Mouse (Mus musculus): Measurements from ENCODE around the gene Tjap1. TPM values are rescaled to one million over a fixed set of nuclear protein-coding genes. Genes with fewer than 3 reads are reported as not detected.

The Tjap1 gene
- total and polyA plus RNA-seq, 3 experiments, result 12.9 to 41.2 TPM; not detected in 1

GRCm38 (mm10) chr17:46278011-46278765 lies 4.6 kb downstream of the Tjap1 start:
- Histone ChIP-seq H3K9ac (ENCODE audit: control insufficient read depth, low read depth, low read length, poor library complexity, severe bottlenecking) (no peak overlapping the region), H3K79me2 (ENCODE audit: control insufficient read depth, insufficient read depth, low read length, poor library complexity) (peaks cover 23% of the 10 kb centered on the region), H3K27me3 (ENCODE audit: control insufficient read depth in 1 of 2, insufficient read depth in 2 of 2, low read length in 2 of 2) (no peaks in the 10 kb centered on the region), H3K9me3 (replicated peaks; ENCODE audit: insufficient read depth, low read length) (no peaks in the 10 kb centered on the region), H3K4me1 (ENCODE audit: control insufficient read depth in 1 of 2, insufficient read depth in 2 of 2, low read length in 2 of 2) (peaks cover 0 to 10% of the 10 kb centered on the region in 2 experiments; a peak in 3 of 4 replicates), H3K4me3 (ENCODE audit: control insufficient read depth in 1 of 2, insufficient read depth in 1 of 2, low read depth in 2 of 2, low read length in 2 of 2) (no peak overlapping the region), H3K36me3 (ENCODE audit: control insufficient read depth in 1 of 2, insufficient read depth in 2 of 2, low read length in 2 of 2) (peaks cover 4 to 9% of the 10 kb centered on the region in 2 experiments), H3K27ac (ENCODE audit: control insufficient read depth, low read depth, low read length) (no peak overlapping the region)
- no peak for TF ChIP-seq ZKSCAN1 (IDR thresholded peaks at IDR 0.05; ENCODE audit: low read depth, low read length)
- TF ChIP-seq MXI1 (IDR thresholded peaks at IDR 0.05; ENCODE audit: low read depth, low read length), result no peak
- TF ChIP-seq JUND (IDR thresholded peaks at IDR 0.05; ENCODE audit: low read depth, low read length), result no peak
- TF ChIP-seq USF1 (IDR thresholded peaks at IDR 0.05; ENCODE audit: low read depth, low read length), result no peak
- TF ChIP-seq ELF1 (IDR thresholded peaks at IDR 0.05; ENCODE audit: low read depth, low read length), result no peak
- no peak for TF ChIP-seq CTCF (IDR thresholded peaks at IDR 0.05 in 2 of 3, conservative IDR thresholded peaks at IDR 0.05 in 1 of 3; ENCODE audit: control insufficient read depth in 1 of 3, insufficient read depth in 1 of 3, low read depth in 2 of 3, low read length in 3 of 3, poor library complexity in 1 of 3, severe bottlenecking in 1 of 3)
- TF ChIP-seq MAX (IDR thresholded peaks at IDR 0.05; ENCODE audit: low read length), result no peak
- TF ChIP-seq CHD1 (IDR thresholded peaks at IDR 0.05; ENCODE audit: low read depth, low read length), result no peak
- TF ChIP-seq POLR2AphosphoS5 (IDR thresholded peaks at IDR 0.05; ENCODE audit: borderline replicate concordance, low read depth, low read length), result no peak
- no peak for TF ChIP-seq SMC3 (IDR thresholded peaks at IDR 0.05; ENCODE audit: low read depth, low read length)
- no peak for TF ChIP-seq TAL1 (IDR thresholded peaks at IDR 0.05; ENCODE audit: low read length)
- TF ChIP-seq POLR2A (IDR thresholded peaks at IDR 0.05; ENCODE audit: control insufficient read depth in 1 of 2, insufficient read depth in 1 of 2, low read depth in 1 of 2, low read length in 2 of 2, poor library complexity in 1 of 2), result no peak
- TF ChIP-seq MEF2A (IDR thresholded peaks at IDR 0.05; ENCODE audit: extremely low read depth, insufficient replicate concordance, low read depth, low read length, poor library complexity, severe bottlenecking), result no peak
- TF ChIP-seq SIN3A (IDR thresholded peaks at IDR 0.05; ENCODE audit: low read length), result no peak
- no peak for TF ChIP-seq MYC (IDR thresholded peaks at IDR 0.05; ENCODE audit: low read depth, low read length)
- TF ChIP-seq MAZ (IDR thresholded peaks at IDR 0.05; ENCODE audit: low read depth, low read length), result no peak
- DNase-seq (ENCODE audit: low read depth, low spot score), result no peak

GRCm38 (mm10) chr17:46277586-46277985 lies 5.2 kb downstream of the Tjap1 start:
- no peak overlapping the region for H3K4me3 ChIP-seq (ENCODE audit: control insufficient read depth in 1 of 2, insufficient read depth in 1 of 2, low read depth in 2 of 2, low read length in 2 of 2)
- H3K9ac ChIP-seq (ENCODE audit: control insufficient read depth, low read depth, low read length, poor library complexity, severe bottlenecking), result no peak overlapping the region
- no peak for TF ChIP-seq TBP (IDR thresholded peaks at IDR 0.05; ENCODE audit: low read depth, low read length)
- no peak for TF ChIP-seq MYC (IDR thresholded peaks at IDR 0.05; ENCODE audit: low read depth, low read length)
- TF ChIP-seq MEF2A (IDR thresholded peaks at IDR 0.05; ENCODE audit: extremely low read depth, insufficient replicate concordance, low read depth, low read length, poor library complexity, severe bottlenecking), result no peak
- no peak for TF ChIP-seq CTCF (IDR thresholded peaks at IDR 0.05 in 2 of 3, conservative IDR thresholded peaks at IDR 0.05 in 1 of 3; ENCODE audit: control insufficient read depth in 1 of 3, insufficient read depth in 1 of 3, low read depth in 2 of 3, low read length in 3 of 3, poor library complexity in 1 of 3, severe bottlenecking in 1 of 3)
- no peak for TF ChIP-seq USF2 (IDR thresholded peaks at IDR 0.05; ENCODE audit: borderline replicate concordance in 1 of 2, insufficient read depth in 1 of 2, low read depth in 1 of 2, low read length in 2 of 2)
- peaks cover 22% of the 10 kb centered on the region for H3K79me2 ChIP-seq (ENCODE audit: control insufficient read depth, insufficient read depth, low read length, poor library complexity)
- no peaks in the 10 kb centered on the region for H3K9me3 ChIP-seq (replicated peaks; ENCODE audit: insufficient read depth, low read length)
- peaks cover 0 to 9% of the 10 kb centered on the region in 2 experiments; a peak in 2 of 4 replicates for H3K4me1 ChIP-seq (ENCODE audit: control insufficient read depth in 1 of 2, insufficient read depth in 2 of 2, low read length in 2 of 2)
- H3K27me3 ChIP-seq (ENCODE audit: control insufficient read depth in 1 of 2, insufficient read depth in 2 of 2, low read length in 2 of 2), result no peaks in the 10 kb centered on the region
- peaks cover 4 to 9% of the 10 kb centered on the region in 2 experiments for H3K36me3 ChIP-seq (ENCODE audit: control insufficient read depth in 1 of 2, insufficient read depth in 2 of 2, low read length in 2 of 2)
- DNase-seq (ENCODE audit: low read depth, low spot score), result no peak
- no peak overlapping the region for H3K27ac ChIP-seq (ENCODE audit: control insufficient read depth, low read depth, low read length)

All from MEL (cell line).